Mouse (Mus musculus) embryonic fibroblast, embryonic 13.5 days (primary cell): Measurements from ENCODE around the gene Ptms. TPM values are rescaled to one million over a fixed set of nuclear protein-coding genes. Genes with fewer than 3 reads are reported as not detected.
A peak's percentile ranks its signal among the peaks of the same experiment; 100 is the strongest.

Experiments
- H3K27ac ChIP-seq: 2 replicates; pipeline ENCODE4 v1.5.1; 2012; ENCODE audit warnings: low read length, control low read depth, inconsistent platforms; ENCODE audit not compliant: insufficient read depth
- H3K4me1 ChIP-seq: 2 replicates; pipeline ENCODE4 v1.6.1; 2011; ENCODE audit warnings: low read length; ENCODE audit not compliant: control insufficient read depth, insufficient read depth
- H3K4me3 ChIP-seq: 2 replicates; pipeline ENCODE4 v1.5.1; 2011; ENCODE audit warnings: mild to moderate bottlenecking, control low read depth, low read length; ENCODE audit not compliant: insufficient read depth
- CTCF ChIP-seq: IDR thresholded peaks from 2 replicates; pipeline ENCODE4 v1.5.1; 2011; ENCODE audit warnings: mild to moderate bottlenecking, control low read depth, low read length, moderate library complexity, borderline replicate concordance; ENCODE audit not compliant: insufficient read depth
- POLR2A ChIP-seq: IDR thresholded peaks from 2 replicates; pipeline ENCODE4 v1.6.1; 2011; ENCODE audit warnings: low read depth, mild to moderate bottlenecking, control low read depth, low read length, moderate library complexity
- polyA plus RNA-seq: library from polyadenylated mRNA; stranded (reverse); fragments of >200 nt; gene quantifications from 2 replicates; pipeline ENCODE4 v1.2.4, GENCODE M21; 2011; ENCODE audit warnings: low read depth; ENCODE audit not compliant: missing spikeins, insufficient read length

Gene Ptms
- polyA plus RNA-seq, 1 experiment = 602 TPM

GRCm38 (mm10) chr6:124953991-124954715, 34.2 kb upstream of the Ptms start:
- H3K4me1 ChIP-seq = no peaks in the 10 kb centered on the region
- TF ChIP-seq CTCF (no peak), POLR2A (no peak)

GRCm38 (mm10) chr6:124943526-124943925, 23.6 kb upstream of the Ptms start:
- Histone ChIP-seq H3K4me1 (no peaks in the 10 kb centered on the region), H3K4me3 (no peak overlapping the region), H3K27ac (no peak overlapping the region)
- no peak for TF ChIP-seq POLR2A
- no peak for TF ChIP-seq CTCF

More at GRCm38 (mm10) chr6:124953991-124954715, 34.2 kb upstream of the Ptms start:
- Histone ChIP-seq H3K27ac (no peak overlapping the region), H3K4me3 (no peak overlapping the region)

- H3K4me3 ChIP-seq = no peak overlapping the region
- H3K4me1 ChIP-seq = no peaks in the 10 kb centered on the region
- TF ChIP-seq CTCF (no peak), POLR2A (no peak)
- H3K27ac ChIP-seq = no peak overlapping the region
Observed at GRCm38 (mm10) chr6:124941679-124942078, 21.8 kb upstream of the Ptms start.

GRCm38 (mm10) chr6:124938554-124938953, 18.7 kb upstream of the Ptms start:
- no peaks in the 10 kb centered on the region for H3K4me1 ChIP-seq
- TF ChIP-seq POLR2A (no peak), CTCF (no peak)
- no peak overlapping the region for H3K4me3 ChIP-seq
- no peak overlapping the region for H3K27ac ChIP-seq

- H3K4me3 ChIP-seq = no peak overlapping the region
- no peak overlapping the region for H3K27ac ChIP-seq
- H3K4me1 ChIP-seq = no peaks in the 10 kb centered on the region
- TF ChIP-seq CTCF (no peak), POLR2A (no peak)
Observed at GRCm38 (mm10) chr6:124937493-124937892, 17.6 kb upstream of the Ptms start.

GRCm38 (mm10) chr6:124936681-124937080, 16.8 kb upstream of the Ptms start:
- H3K4me1 ChIP-seq = no peaks in the 10 kb centered on the region
- H3K4me3 ChIP-seq = no peak overlapping the region
- no peak overlapping the region for H3K27ac ChIP-seq
- no peak for TF ChIP-seq POLR2A
- TF ChIP-seq CTCF = no peak

- Histone ChIP-seq H3K27ac (no peak overlapping the region), H3K4me3 (no peak overlapping the region), H3K4me1 (no peaks in the 10 kb centered on the region; the same call in 1 of the 2 replicates)
- TF ChIP-seq POLR2A (no peak), CTCF (no peak)
Observed at GRCm38 (mm10) chr6:124934670-124935069, 14.8 kb upstream of the Ptms start.

GRCm38 (mm10) chr6:124933127-124933526, 13.2 kb upstream of the Ptms start:
- Histone ChIP-seq H3K4me1 (no peaks in the 10 kb centered on the region; the same call in 1 of the 2 replicates), H3K4me3 (peak overlapping the region; percentile 61; the same call in 1 of the 2 replicates), H3K27ac (no peak overlapping the region)
- TF ChIP-seq CTCF = no peak
- no peak for TF ChIP-seq POLR2A

GRCm38 (mm10) chr6:124932314-124932695, 12.4 kb upstream of the Ptms start:
- Histone ChIP-seq H3K27ac (no peak overlapping the region), H3K4me3 (peak overlapping the region; percentile 61), H3K4me1 (no peaks in the 10 kb centered on the region; the same call in 1 of the 2 replicates)
- TF ChIP-seq POLR2A (no peak), CTCF (no peak)

- Histone ChIP-seq H3K4me3 (peak overlapping the region; percentile 61), H3K27ac (peak overlapping the region; percentile 89), H3K4me1 (no peaks in the 10 kb centered on the region; the same call in 1 of the 2 replicates)
- TF ChIP-seq CTCF (peak; percentile 40; the same call in 1 of the 2 replicates), POLR2A (0 out of 2 replicates have a peak, but pooled peaks have one; percentile 5)
Observed at GRCm38 (mm10) chr6:124931525-124932313, 11.8 kb upstream of the Ptms start.
